Mouse (Mus musculus) liver, embryonic 13.5 days (tissue): ENCODE results near the gene Reln. TPM values are rescaled to one million over a fixed set of nuclear protein-coding genes. Genes with fewer than 3 reads are reported as not detected.

Experiments
- ATAC-seq: fragments of 200-750 bp; cut with Nextera tagmentation; 2 replicates; pipeline ENCODE4 v1.8.0; 2017; ENCODE audit warnings: low read depth, mild to moderate bottlenecking, moderate number of reproducible peaks, moderate library complexity
- DNase-seq: peaks from one replicate; pipeline ENCODE4 v3.0.0; 2022
- H3K27ac ChIP-seq: fragments of 300-500 bp; sonication (generic); 2 replicates; pipeline ENCODE4 v1.5.1; 2015; ENCODE audit warnings: moderate library complexity, mild to moderate bottlenecking, inconsistent platforms
- H3K27me3 ChIP-seq: fragments of 300-500 bp; sonication (generic); 2 replicates; pipeline ENCODE4 v1.6.1; 2015; ENCODE audit warnings: mild to moderate bottlenecking, inconsistent platforms
- H3K36me3 ChIP-seq: fragments of 300-500 bp; sonication (generic); 2 replicates; pipeline ENCODE4 v1.6.1; 2015; ENCODE audit warnings: mild to moderate bottlenecking, inconsistent platforms
- H3K4me1 ChIP-seq: fragments of 300-500 bp; sonication (generic); replicated peaks from 2 replicates; pipeline ENCODE4 v1.6.1; 2015; ENCODE audit warnings: inconsistent platforms
- H3K4me2 ChIP-seq: fragments of 300-500 bp; sonication (generic); 2 replicates; pipeline ENCODE4 v1.6.1; 2015; ENCODE audit warnings: inconsistent platforms, mild to moderate bottlenecking, moderate library complexity
- H3K4me3 ChIP-seq: fragments of 300-500 bp; sonication (generic); replicated peaks from 2 replicates; pipeline ENCODE4 v1.5.1; 2015; ENCODE audit warnings: mild to moderate bottlenecking, inconsistent platforms
- H3K9ac ChIP-seq: fragments of 300-500 bp; sonication (generic); 2 replicates; pipeline ENCODE4 v1.6.1; 2015; ENCODE audit warnings: mild to moderate bottlenecking, inconsistent platforms
- H3K9me3 ChIP-seq: fragments of 300-500 bp; sonication (generic); replicated peaks from 2 replicates; pipeline ENCODE4 v1.6.1; 2016; ENCODE audit warnings: inconsistent platforms
- whole genome bisulfite sequencing: fragments of 180-500 bp; shearing (Covaris S2); methylation state at CpG from one replicate; pipeline ENCODE4 v1.1.7; 2015; ENCODE audit not compliant: insufficient replicate concordance; 5-methylcytosine and 5-hydroxymethylcytosine counted together
- polyA plus RNA-seq: library from polyadenylated mRNA; unstranded; fragments of >200 nt; fragmentation: Nextera tagmentation; extraction: Ambion mirVana; gene quantifications from 2 replicates; pipeline ENCODE4 v1.2.1, GENCODE M21; 2015

Gene Reln
- polyA plus RNA-seq, 1 experiment from 2014 or later = 22.5 TPM

DNA sequence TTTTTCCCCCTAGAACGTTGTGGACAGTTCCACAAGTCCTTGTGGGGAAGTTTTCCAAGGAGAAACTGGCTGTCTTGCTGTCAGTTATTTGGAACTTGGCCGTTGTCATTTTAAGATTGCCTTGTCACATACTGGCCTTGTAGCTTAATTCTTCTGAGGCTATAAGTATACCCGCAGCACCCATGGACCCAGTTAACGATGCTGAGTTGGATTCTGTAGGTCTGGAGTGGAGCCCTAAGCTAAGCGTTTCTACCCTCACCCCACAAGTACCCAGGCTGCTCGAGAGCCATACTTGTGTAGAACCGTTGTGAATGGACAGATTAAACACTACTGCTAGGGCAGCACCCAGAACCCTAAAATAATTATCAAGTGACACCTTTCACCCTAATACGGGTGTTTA lies 477.8 kb downstream of the Reln start:
- Histone ChIP-seq H3K36me3 (no peaks in the 10 kb centered on the region), H3K4me3 (no peak overlapping the region), H3K4me1 (no peaks in the 10 kb centered on the region), H3K9me3 (no peaks in the 10 kb centered on the region), H3K9ac (no peak overlapping the region), H3K27ac (no peak overlapping the region), H3K4me2 (no peak overlapping the region), H3K27me3 (peaks cover 23% of the 10 kb centered on the region)
- DNase-seq (no peak), ATAC-seq (no peak)
- 53% methylated on average over 8 of the region's 8 CpGs for WGBS

DNA sequence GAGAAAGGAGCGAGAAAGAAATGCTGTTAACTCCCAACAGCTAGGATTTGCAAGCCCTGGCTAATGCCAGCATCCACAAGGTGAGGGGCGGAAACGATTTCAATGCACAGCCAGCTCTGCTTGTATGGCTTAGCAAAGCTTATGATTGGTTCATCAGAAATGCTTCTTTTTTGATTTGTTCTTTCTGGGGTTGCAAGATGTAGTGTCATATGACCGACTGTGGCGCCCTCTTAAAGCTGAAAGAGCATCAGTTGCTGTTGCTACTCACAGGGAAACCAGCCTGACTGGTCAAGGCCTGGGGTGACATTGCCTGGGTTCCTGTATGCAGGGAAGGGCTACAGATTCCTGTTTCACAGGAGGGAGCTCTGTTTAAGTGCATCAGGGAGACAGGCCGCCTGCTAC lies 478.2 kb downstream of the Reln start:
- WGBS = 17% methylated on average over 6 of the region's 6 CpGs
- Histone ChIP-seq H3K4me2 (no peak overlapping the region), H3K27ac (no peak overlapping the region), H3K36me3 (no peaks in the 10 kb centered on the region), H3K4me3 (no peak overlapping the region), H3K9ac (no peak overlapping the region), H3K4me1 (no peaks in the 10 kb centered on the region), H3K27me3 (peaks cover 23% of the 10 kb centered on the region), H3K9me3 (no peaks in the 10 kb centered on the region)
- DNase-seq (no peak), ATAC-seq (no peak)

- Histone ChIP-seq H3K4me1 (no peaks in the 10 kb centered on the region), H3K9me3 (no peaks in the 10 kb centered on the region), H3K36me3 (no peaks in the 10 kb centered on the region), H3K4me2 (peak within 1 kb of the TSS; percentile 23; the same call in 1 of the 2 replicates), H3K27ac (no peak within 1 kb of the TSS), H3K9ac (no peak within 1 kb of the TSS), H3K27me3 (peaks cover 23% of the 10 kb centered on the region), H3K4me3 (no peak within 1 kb of the TSS)
- ATAC-seq (no peak), DNase-seq (no peak)
- WGBS = 4% methylated on average over 29 of the region's 29 CpGs
Measured at GRCm38 (mm10) chr5:21865346-21866107, 479.0 kb downstream of the Reln start, which contains the start of gene Slc26a5. Gene Slc26a5 (minus strand): TSS chr5:21865604.

GRCm38 (mm10) chr5:21858653-21859052 lies 485.8 kb downstream of the Reln start:
- no peak overlapping the region for H3K27ac ChIP-seq
- no peak overlapping the region for H3K4me3 ChIP-seq
- ATAC-seq (no peak), DNase-seq (no peak)
- WGBS = 66% methylated on average over 7 of the region's 7 CpGs
- H3K4me1 ChIP-seq = no peaks in the 10 kb centered on the region
- H3K36me3 ChIP-seq = no peaks in the 10 kb centered on the region
- no peaks in the 10 kb centered on the region for H3K27me3 ChIP-seq
- H3K4me2 ChIP-seq = no peak overlapping the region
- H3K9me3 ChIP-seq = no peaks in the 10 kb centered on the region
- H3K9ac ChIP-seq = no peak overlapping the region

GRCm38 (mm10) chr5:21851679-21852340 lies 492.7 kb downstream of the Reln start:
- Histone ChIP-seq H3K9ac (no peak overlapping the region), H3K27ac (no peak overlapping the region), H3K4me1 (peaks cover 2% of the 10 kb centered on the region; the same call in 1 of the 2 replicates), H3K9me3 (no peaks in the 10 kb centered on the region), H3K27me3 (no peaks in the 10 kb centered on the region), H3K36me3 (no peaks in the 10 kb centered on the region), H3K4me2 (no peak overlapping the region), H3K4me3 (no peak overlapping the region)
- 27% methylated on average over 10 of the region's 10 CpGs for WGBS
- no peak for ATAC-seq
- DNase-seq = no peak

- peaks cover 2% of the 10 kb centered on the region; the same call in 1 of the 2 replicates for H3K4me1 ChIP-seq
- no peak overlapping the region for H3K4me2 ChIP-seq
- H3K9ac ChIP-seq = no peak overlapping the region
- DNase-seq = no peak
- H3K36me3 ChIP-seq = no peaks in the 10 kb centered on the region
- ATAC-seq = no peak
- no peaks in the 10 kb centered on the region for H3K9me3 ChIP-seq
- H3K27me3 ChIP-seq = no peaks in the 10 kb centered on the region
- WGBS = 53% methylated on average over 6 of the region's 6 CpGs
- H3K27ac ChIP-seq = no peak overlapping the region
- H3K4me3 ChIP-seq = no peak overlapping the region
Measured at GRCm38 (mm10) chr5:21847438-21847837, 497.1 kb downstream of the Reln start.

DNA sequence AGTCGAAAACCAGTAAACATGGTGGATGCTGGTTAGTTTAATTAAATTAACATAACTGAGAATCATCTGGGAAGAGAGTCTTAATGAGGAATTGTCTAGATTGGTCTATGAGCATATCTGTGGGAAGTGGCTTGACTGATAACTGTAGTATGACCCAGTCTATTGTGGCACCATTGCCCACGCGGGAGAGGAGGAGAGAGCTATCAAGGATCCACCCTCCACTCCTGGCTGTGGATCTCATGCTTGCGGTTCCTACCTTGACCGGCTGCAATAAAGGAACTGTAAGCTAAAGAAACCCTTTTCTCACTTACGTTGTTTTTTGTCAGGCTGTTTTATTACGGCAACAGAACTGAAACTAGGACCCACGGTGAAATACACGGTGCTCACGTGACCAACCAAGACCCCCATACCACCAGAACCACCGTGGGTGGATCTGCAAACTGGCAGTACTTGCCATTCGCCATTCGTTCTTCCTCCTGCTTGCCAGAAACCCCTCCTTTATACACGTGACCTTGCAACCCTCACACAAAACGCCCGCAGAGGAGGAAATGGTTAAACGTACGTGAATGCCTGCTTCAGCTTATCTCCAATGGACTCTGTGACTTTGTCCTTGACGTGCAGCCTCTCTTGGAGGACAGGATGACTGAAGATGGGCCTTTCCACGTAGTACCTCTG lies 497.7 kb downstream of the Reln start:
- no peak for ATAC-seq
- Histone ChIP-seq H3K36me3 (no peaks in the 10 kb centered on the region), H3K27ac (no peak overlapping the region), H3K9me3 (no peaks in the 10 kb centered on the region), H3K4me2 (no peak overlapping the region), H3K27me3 (no peaks in the 10 kb centered on the region), H3K4me3 (no peak overlapping the region), H3K9ac (no peak overlapping the region), H3K4me1 (peaks cover 2% of the 10 kb centered on the region; the same call in 1 of the 2 replicates)
- DNase-seq = no peak
- 57% methylated on average over 20 of the region's 20 CpGs for WGBS

DNA sequence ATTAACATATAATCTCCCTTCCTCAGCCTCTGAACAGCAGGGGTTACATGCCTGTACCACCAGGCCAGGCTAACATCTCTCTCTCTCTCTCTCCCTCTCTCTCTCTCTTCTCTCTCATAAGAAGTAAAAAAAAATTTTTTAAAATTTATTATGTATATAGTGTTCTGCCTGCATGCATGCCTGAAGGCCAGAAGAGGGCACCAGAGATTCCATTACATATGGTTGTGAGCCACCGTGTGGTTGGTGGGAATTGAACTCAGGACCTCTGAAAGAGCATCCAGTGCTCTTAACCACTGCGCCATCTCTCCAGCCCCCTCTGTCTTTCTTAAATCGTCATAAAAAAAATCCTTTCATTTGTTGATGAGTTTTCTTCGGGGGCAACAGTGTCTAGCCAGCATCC lies 499.8 kb downstream of the Reln start:
- H3K9me3 ChIP-seq = no peaks in the 10 kb centered on the region
- DNase-seq (no peak), ATAC-seq (no peak)
- peaks cover 2% of the 10 kb centered on the region; the same call in 1 of the 2 replicates for H3K4me1 ChIP-seq
- no peaks in the 10 kb centered on the region for H3K27me3 ChIP-seq
- 45% methylated on average over 4 of the region's 4 CpGs for WGBS
- no peaks in the 10 kb centered on the region for H3K36me3 ChIP-seq
- H3K9ac ChIP-seq = no peak overlapping the region
- H3K27ac ChIP-seq = no peak overlapping the region
- no peak overlapping the region for H3K4me2 ChIP-seq
- no peak overlapping the region for H3K4me3 ChIP-seq

Other genes starting within 250 kb of the Reln start
- 63.0 and 76.5 TPM in 2 replicates for gene Orc5, start 205.7 kb upstream of the Reln start, polyA plus RNA-seq